Mouse (Mus musculus): ENCODE data around the gene Olfr536. TPM values are rescaled to one million over a fixed set of nuclear protein-coding genes. Genes with fewer than 3 reads are reported as not detected.
"Not testable (repeated sequence)": the region's sequence is repeated elsewhere in the genome, so short reads cannot be mapped to it uniquely, and the experiment has no call there.

Olfr536 gene
- total RNA-seq (2012; rRNA removed) (not detected in 2 replicates), total RNA-seq (2014; rRNA removed) (not detected in 2 replicates), polyA plus RNA-seq (2012; ENCODE audit: insufficient read length, low read depth) (not detected in 2 replicates)

DNA sequence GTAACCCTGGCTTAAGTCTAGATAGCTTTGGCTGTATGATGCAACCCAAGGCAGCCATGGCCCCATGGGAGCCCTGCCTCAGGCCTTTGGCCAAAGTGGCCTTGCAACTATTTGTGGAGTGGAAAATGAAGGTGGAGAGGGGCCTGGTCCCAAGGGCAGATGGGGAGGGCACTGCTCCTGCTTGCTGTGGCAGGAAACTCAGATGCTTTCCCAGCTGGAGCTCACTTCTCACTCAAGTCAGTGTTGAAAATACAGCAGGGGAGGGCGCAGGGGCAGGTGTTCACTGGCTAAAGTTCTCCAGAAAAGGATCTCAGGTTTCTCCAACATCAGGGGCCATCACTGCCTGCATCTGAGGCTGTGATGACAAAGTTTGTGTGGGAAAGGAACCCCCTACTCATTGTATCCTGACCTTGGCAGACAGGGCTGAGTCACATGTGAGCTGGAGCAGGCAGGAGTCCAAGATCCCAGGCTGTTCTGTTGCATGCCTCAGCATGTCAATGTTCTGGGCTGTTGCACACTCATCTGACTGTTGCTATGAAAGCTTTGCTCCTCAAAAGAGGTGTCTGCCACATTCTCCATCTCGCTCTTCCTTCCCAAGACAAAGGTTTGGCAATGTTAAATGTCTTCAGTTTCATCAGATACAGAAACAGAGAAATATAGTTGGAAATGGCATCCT is at the start of gene Olfr536:
Gene Olfr536, minus strand, starts transcription at position 51 of the 676 bp plus-strand sequence.
- in situ Hi-C loops (cut with MboI; ENCODE audit: low pct_ligation_motif_present, low pct_unique_long_range_greater_than_20kb, low sequenced_read_pairs); DNase-seq (ENCODE audit: extremely low read depth); H3K36me3 ChIP-seq (replicated peaks in 1 of 2; ENCODE audit: control insufficient read depth in 1 of 2, insufficient read depth in 1 of 2, low read length in 1 of 2): not testable (repeated sequence)

DNA sequence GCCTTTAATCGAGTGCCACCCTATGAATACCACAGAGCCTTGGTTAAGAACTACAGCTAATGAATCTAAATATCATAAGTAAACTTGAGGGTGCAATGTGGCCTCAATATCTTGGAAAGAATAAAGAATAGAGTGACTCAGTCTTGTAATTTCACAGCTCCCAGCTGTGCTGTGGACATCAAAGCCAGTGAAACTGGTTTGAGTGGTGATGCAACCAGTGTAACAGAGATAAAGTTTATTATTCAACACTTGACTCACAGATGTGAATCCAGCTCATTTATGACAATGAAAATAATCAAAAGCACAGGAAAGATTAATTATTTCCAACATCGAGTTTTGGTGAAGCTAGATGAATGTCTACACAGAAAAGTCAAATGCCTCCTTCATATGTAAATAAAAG is 32.5 kb upstream of the Olfr536 start:
- Histone ChIP-seq H3K9ac (ENCODE audit: insufficient read depth, low read depth) (no peak overlapping the region), H3K4me1 (ENCODE audit: control insufficient read depth in 1 of 2, insufficient read depth in 2 of 2) (no peaks in the 10 kb centered on the region), H3K27ac (ENCODE audit: insufficient read depth, low read depth) (no peak overlapping the region), H3K36me3 (replicated peaks in 1 of 2; ENCODE audit: control insufficient read depth in 1 of 2, insufficient read depth in 1 of 2, low read length in 1 of 2) (no peaks in the 10 kb centered on the region), H3K79me2 (replicated peaks; ENCODE audit: control insufficient read depth, extremely low read depth, insufficient read depth, poor library complexity, severe bottlenecking) (no peaks in the 10 kb centered on the region), H3K4me2 (ENCODE audit: insufficient read depth, low read depth, poor library complexity, severe bottlenecking) (no peak overlapping the region), H3K4me3 (replicated peaks in 1 of 3; ENCODE audit: low read depth in 2 of 3, low read length in 2 of 3, poor library complexity in 1 of 3) (no peak overlapping the region), H3K9me3 (replicated peaks; ENCODE audit: low read length) (no peaks in the 10 kb centered on the region), H3K27me3 (replicated peaks) (peaks cover 16% of the 10 kb centered on the region)
- no peak for TF ChIP-seq ZNF384 (IDR thresholded peaks at IDR 0.05; ENCODE audit: low read depth, low read length)
- TF ChIP-seq MEF2A (IDR thresholded peaks at IDR 0.05; ENCODE audit: borderline replicate concordance, low read depth, low read length): no peak
- no peak for TF ChIP-seq POLR2A (IDR thresholded peaks at IDR 0.05; ENCODE audit: low read depth, low read length)
- no peak for TF ChIP-seq RCOR1 (conservative IDR thresholded peaks at IDR 0.05; ENCODE audit: low read depth, low read length)
- TF ChIP-seq CHD1 (IDR thresholded peaks at IDR 0.05; ENCODE audit: low read depth, low read length): no peak
- TF ChIP-seq ZC3H11A (IDR thresholded peaks at IDR 0.05; ENCODE audit: low read depth, low read length): no peak
- no peak for TF ChIP-seq USF2 (conservative IDR thresholded peaks at IDR 0.05; ENCODE audit: low read depth, low read length)
- TF ChIP-seq MAZ (IDR thresholded peaks at IDR 0.05; ENCODE audit: low read depth, low read length): no peak
- TF ChIP-seq MAX (IDR thresholded peaks at IDR 0.05; ENCODE audit: low read length): no peak
- TF ChIP-seq ZKSCAN1 (IDR thresholded peaks at IDR 0.05; ENCODE audit: borderline replicate concordance, low read depth, low read length): no peak
- no peak for TF ChIP-seq PAX5 (IDR thresholded peaks at IDR 0.05; ENCODE audit: low read length)
- TF ChIP-seq ELF1 (IDR thresholded peaks at IDR 0.05; ENCODE audit: low read depth, low read length): no peak
- no peak for TF ChIP-seq BHLHE40 (IDR thresholded peaks at IDR 0.05; ENCODE audit: low read depth, low read length)
- no peak for TF ChIP-seq ZMIZ1 (IDR thresholded peaks at IDR 0.05; ENCODE audit: low read depth, low read length)
- no peak for TF ChIP-seq GABPA (IDR thresholded peaks at IDR 0.05; ENCODE audit: insufficient replicate concordance, low read depth, low read length)
- dilution Hi-C loops (cut with MboI; ENCODE audit: extremely low pct_ligation_motif_present, extremely low pct_unique_long_range_greater_than_20kb, low sequenced_read_pairs) (no loop called here), in situ Hi-C loops (cut with MboI; ENCODE audit: low pct_ligation_motif_present, low pct_unique_long_range_greater_than_20kb, low sequenced_read_pairs) (no loop called here)
- DNase-seq (ENCODE audit: extremely low read depth): no peak

More for the DNA sequence above, at the start of gene Olfr536:
- H3K4me2 ChIP-seq (ENCODE audit: insufficient read depth, low read depth, poor library complexity, severe bottlenecking); dilution Hi-C loops (cut with MboI; ENCODE audit: extremely low pct_ligation_motif_present, extremely low pct_unique_long_range_greater_than_20kb, low sequenced_read_pairs); H3K9ac ChIP-seq (ENCODE audit: insufficient read depth, low read depth); H3K4me1 ChIP-seq (ENCODE audit: control insufficient read depth in 1 of 2, insufficient read depth in 2 of 2); H3K9me3 ChIP-seq (replicated peaks; ENCODE audit: low read length); H3K4me3 ChIP-seq (replicated peaks in 1 of 3; ENCODE audit: low read depth in 2 of 3, low read length in 2 of 3, poor library complexity in 1 of 3); H3K79me2 ChIP-seq (replicated peaks; ENCODE audit: control insufficient read depth, extremely low read depth, insufficient read depth, poor library complexity, severe bottlenecking); H3K27ac ChIP-seq (ENCODE audit: insufficient read depth, low read depth): not testable (repeated sequence)
- peaks cover 51% of the 10 kb centered on the region for H3K27me3 ChIP-seq (replicated peaks)
